Mouse (Mus musculus): Measurements from ENCODE around the gene Rgs8.

The Rgs8 gene

GRCm38 (mm10) chr1:153652938-153653623, at the start of gene Rgs8:
TSS of gene Rgs8 (plus strand) at chr1:153653025.
- peak; percentile 95 for DNase-seq (ENCODE audit: low read depth, low spot score)

- DNase-seq (ENCODE audit: low read depth, low spot score), result no peak
Measured at GRCm38 (mm10) chr1:153617340-153617830, 35.4 kb upstream of the Rgs8 start.

GRCm38 (mm10) chr1:153623036-153623435, 29.8 kb upstream of the Rgs8 start:
- no peak for DNase-seq (ENCODE audit: low read depth, low spot score)

- no peak for DNase-seq (ENCODE audit: low read depth, low spot score)
Measured at GRCm38 (mm10) chr1:153632686-153633085, 20.1 kb upstream of the Rgs8 start.

- no peak for DNase-seq (ENCODE audit: low read depth, low spot score)
Measured at GRCm38 (mm10) chr1:153635056-153635455, 17.8 kb upstream of the Rgs8 start.

GRCm38 (mm10) chr1:153635521-153635920, 17.3 kb upstream of the Rgs8 start:
- peak; percentile 43 for DNase-seq (ENCODE audit: low read depth, low spot score)

- DNase-seq (ENCODE audit: low read depth, low spot score), result no peak
Measured at GRCm38 (mm10) chr1:153636821-153637220, 16.0 kb upstream of the Rgs8 start.

- DNase-seq (ENCODE audit: low read depth, low spot score), result no peak
Measured at GRCm38 (mm10) chr1:153641492-153641939, 11.3 kb upstream of the Rgs8 start.

GRCm38 (mm10) chr1:153641940-153642501, 10.8 kb upstream of the Rgs8 start:
- DNase-seq (ENCODE audit: low read depth, low spot score), result peak; percentile 76

- DNase-seq (ENCODE audit: low read depth, low spot score), result peak; percentile 58
Measured at GRCm38 (mm10) chr1:153653674-153654073, 849 bp downstream of the Rgs8 start.

GRCm38 (mm10) chr1:153659666-153660065, 6.8 kb downstream of the Rgs8 start:
- no peak for DNase-seq (ENCODE audit: low read depth, low spot score)

- DNase-seq (ENCODE audit: low read depth, low spot score), result peak; percentile 60
Measured at GRCm38 (mm10) chr1:153660982-153661688, 8.3 kb downstream of the Rgs8 start.

GRCm38 (mm10) chr1:153661689-153662002, 8.8 kb downstream of the Rgs8 start:
- DNase-seq (ENCODE audit: low read depth, low spot score), result no peak

- no peak for DNase-seq (ENCODE audit: low read depth, low spot score)
Measured at GRCm38 (mm10) chr1:153662362-153662761, 9.5 kb downstream of the Rgs8 start.

GRCm38 (mm10) chr1:153665066-153665715, 12.4 kb downstream of the Rgs8 start:
- DNase-seq (ENCODE audit: low read depth, low spot score), result peak; percentile 96

GRCm38 (mm10) chr1:153666236-153666635, 13.4 kb downstream of the Rgs8 start:
- no peak for DNase-seq (ENCODE audit: low read depth, low spot score)

GRCm38 (mm10) chr1:153667244-153667727, 14.5 kb downstream of the Rgs8 start:
- peak; percentile 93 for DNase-seq (ENCODE audit: low read depth, low spot score)

GRCm38 (mm10) chr1:153667781-153668180, 15.0 kb downstream of the Rgs8 start:
- DNase-seq (ENCODE audit: low read depth, low spot score), result no peak

- peak; percentile 80 for DNase-seq (ENCODE audit: low read depth, low spot score)
Measured at GRCm38 (mm10) chr1:153669086-153669485, 16.3 kb downstream of the Rgs8 start.

- no peak for DNase-seq (ENCODE audit: low read depth, low spot score)
Measured at GRCm38 (mm10) chr1:153669728-153670127, 16.9 kb downstream of the Rgs8 start.

- DNase-seq (ENCODE audit: low read depth, low spot score), result no peak
Measured at GRCm38 (mm10) chr1:153671352-153671751, 18.5 kb downstream of the Rgs8 start.

GRCm38 (mm10) chr1:153672698-153673097, 19.9 kb downstream of the Rgs8 start:
- DNase-seq (ENCODE audit: low read depth, low spot score), result peak; percentile 82
